Mouse (Mus musculus): ENCODE results near the gene Skap1.

DNA sequence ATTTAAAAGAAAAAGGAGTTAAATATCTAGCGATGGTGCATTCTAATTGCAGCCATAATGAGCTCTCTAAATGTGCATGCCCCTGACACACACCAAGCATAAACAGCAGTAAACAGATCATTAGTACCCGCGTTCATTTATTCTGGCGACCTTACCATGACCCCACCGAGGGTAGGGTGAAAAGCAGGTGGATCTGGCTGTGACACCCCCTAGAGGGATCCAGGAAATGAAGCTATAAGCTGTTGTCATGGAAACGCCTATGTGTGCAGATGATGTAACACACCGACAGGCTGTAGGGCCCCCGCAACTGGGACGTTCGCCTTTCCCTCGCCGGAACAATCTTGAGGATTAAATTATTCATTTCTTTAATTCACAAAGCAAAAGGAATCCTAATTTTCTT lies 277.6 kb downstream of the Skap1 start:
- no peak for TF ChIP-seq CTCF (IDR thresholded peaks at IDR 0.05; ENCODE audit: borderline replicate concordance, insufficient read depth, low read length)
- TF ChIP-seq POLR2A (IDR thresholded peaks at IDR 0.05; ENCODE audit: low read depth, low read length) = no peak
